Mouse (Mus musculus) 416B (cell line): ENCODE measurements around the gene Evi5.

Experiments
- DNase-seq: peaks from one replicate; pipeline ENCODE4 v3.0.0; 2011; ENCODE audit warnings: low read depth

Evi5 gene

GRCm38 (mm10) chr5:107874561-107875260 lies at the start of gene Evi5:
Gene Evi5, minus strand, starts transcription at chr5:107875107.
- peak; percentile 54 for DNase-seq

GRCm38 (mm10) chr5:107924564-107924963 lies 49.7 kb upstream of the Evi5 start:
- no peak for DNase-seq

- DNase-seq, result peak; percentile 87
Observed at GRCm38 (mm10) chr5:107922836-107923235, 47.9 kb upstream of the Evi5 start.

GRCm38 (mm10) chr5:107921400-107922252 lies 46.7 kb upstream of the Evi5 start:
- peak; percentile 95 for DNase-seq

DNA sequence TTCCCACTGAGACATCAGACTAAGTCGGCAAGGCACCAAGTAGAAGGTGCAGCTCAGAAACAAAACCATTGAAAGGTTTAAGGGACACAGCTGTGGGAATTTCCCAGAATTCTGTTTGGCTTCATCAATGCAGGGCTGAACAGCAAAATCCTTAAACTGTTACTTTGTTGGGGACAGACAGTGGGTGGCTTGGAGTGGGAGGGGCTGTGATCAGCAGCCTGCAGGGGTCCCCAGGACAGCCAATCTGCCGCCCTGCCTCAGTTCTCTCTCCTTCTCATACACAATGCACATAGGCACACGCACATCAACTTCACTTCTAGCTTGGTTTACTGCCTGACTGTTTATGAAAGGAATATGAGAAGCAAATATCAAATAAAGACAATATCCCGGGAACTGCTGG lies 40.4 kb upstream of the Evi5 start:
- DNase-seq, result no peak

GRCm38 (mm10) chr5:107911012-107911411 lies 36.1 kb upstream of the Evi5 start:
- DNase-seq, result no peak

DNA sequence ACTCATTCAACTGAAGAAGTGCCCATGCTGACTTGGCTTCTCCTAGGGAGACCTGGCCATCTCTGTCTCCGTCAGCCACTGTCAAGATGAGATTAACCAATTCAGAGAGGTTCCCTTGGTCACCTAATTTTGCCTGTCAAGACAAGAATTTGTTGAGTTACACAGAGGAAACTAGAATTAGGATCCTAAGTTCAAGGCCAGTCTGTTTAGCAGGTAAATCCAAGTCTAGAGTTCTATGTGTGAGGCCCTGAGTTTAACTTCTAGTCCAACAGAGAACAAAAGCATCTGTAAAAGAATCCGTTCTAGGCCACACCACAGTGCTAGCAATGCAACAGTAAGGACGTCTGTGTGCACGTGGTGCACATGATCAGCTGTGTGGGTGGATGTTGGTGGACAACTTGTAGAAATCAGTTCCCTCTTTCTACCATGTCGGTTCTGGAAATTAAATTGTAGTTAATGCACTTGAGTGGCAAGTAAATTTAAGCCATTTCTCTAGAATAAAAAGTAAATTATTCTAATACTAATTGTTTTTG lies 35.2 kb upstream of the Evi5 start:
- no peak for DNase-seq

- DNase-seq, result no peak
Observed at GRCm38 (mm10) chr5:107909668-107910067, 34.8 kb upstream of the Evi5 start.

GRCm38 (mm10) chr5:107908514-107909110 lies 33.7 kb upstream of the Evi5 start:
- DNase-seq, result no peak

DNA sequence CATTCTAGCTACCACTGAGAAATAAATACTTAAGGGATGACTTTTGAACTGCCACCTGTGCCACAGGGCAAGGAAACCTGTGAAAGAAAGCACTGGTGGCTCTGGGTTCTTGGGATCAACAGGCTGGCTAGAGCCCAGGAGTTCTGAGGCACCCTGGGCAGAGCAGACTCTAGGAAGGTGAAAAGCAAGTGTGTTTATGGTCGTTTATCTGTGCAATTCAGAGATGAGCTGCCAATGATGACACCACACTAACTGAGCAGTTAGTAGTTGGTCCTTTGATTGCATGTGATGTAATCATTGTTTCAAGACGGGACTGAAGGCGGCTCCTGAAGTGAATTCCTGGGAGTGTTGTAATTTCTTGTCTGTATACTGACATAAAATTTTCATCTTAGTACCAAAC lies 29.4 kb upstream of the Evi5 start:
- DNase-seq, result no peak

DNA sequence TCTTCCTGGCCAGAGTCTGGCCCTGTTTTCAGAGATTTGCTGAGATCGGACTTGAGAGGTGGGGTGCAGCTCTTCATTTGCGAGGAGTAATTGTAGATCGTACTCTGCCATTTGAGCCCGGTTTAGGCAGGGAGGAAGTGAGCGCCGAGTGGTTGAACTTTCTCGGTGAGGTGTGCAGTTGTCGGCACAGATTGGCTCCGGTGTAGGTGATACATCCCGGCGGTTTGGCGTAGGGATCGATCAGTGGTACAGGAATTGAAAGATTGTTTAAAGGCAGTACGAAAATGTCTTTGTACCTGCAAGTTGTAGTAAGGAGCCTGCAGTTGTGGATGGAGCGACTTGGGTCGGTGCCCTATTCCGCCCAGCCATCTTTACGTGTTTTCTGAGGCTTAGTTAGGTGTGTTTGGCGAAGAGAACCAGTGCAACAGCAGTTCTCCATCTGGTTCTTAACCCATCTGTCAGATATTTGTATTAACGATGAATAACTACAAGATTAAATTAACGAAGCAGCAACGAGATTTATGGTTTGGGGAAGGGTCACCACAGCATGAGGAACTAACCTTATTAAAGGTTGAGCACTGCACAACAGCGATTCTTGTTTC lies 26.2 kb upstream of the Evi5 start:
- peak; percentile 56 for DNase-seq

GRCm38 (mm10) chr5:107900206-107901013 lies 25.5 kb upstream of the Evi5 start, which contains the start of gene Rpl5:
Gene Rpl5, plus strand, starts transcription at chr5:107900502.
- peak; percentile 97 for DNase-seq

GRCm38 (mm10) chr5:107896265-107896664 lies 21.4 kb upstream of the Evi5 start:
- DNase-seq, result no peak

- DNase-seq, result no peak
Observed at GRCm38 (mm10) chr5:107894676-107895075, 19.8 kb upstream of the Evi5 start.

- peak; percentile 58 for DNase-seq
Observed at GRCm38 (mm10) chr5:107891515-107891914, 16.6 kb upstream of the Evi5 start.

GRCm38 (mm10) chr5:107889994-107890888 lies 15.3 kb upstream of the Evi5 start:
- DNase-seq, result no peak

DNA sequence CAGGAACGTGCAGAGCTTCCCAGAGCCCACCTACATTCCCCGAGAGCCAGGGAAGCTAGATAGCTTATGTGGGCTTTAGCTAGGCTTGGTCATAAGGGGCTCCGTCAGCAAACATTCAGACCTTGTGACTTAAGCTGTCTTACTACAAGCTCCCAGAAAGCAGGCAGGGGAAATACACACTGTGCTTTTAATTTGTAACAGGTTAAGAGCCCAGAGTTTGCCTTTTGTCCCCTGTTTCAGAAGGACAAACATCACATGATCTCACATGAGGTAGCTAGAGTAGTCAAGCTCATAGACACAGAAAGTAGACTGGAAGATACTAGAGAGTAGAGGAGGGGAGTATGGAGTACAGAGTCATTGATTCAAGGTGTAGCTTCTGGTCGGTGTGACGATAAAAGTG lies 5.8 kb upstream of the Evi5 start:
- DNase-seq, result no peak

- DNase-seq, result no peak
Observed at GRCm38 (mm10) chr5:107877053-107877452, 2.1 kb upstream of the Evi5 start.

DNA sequence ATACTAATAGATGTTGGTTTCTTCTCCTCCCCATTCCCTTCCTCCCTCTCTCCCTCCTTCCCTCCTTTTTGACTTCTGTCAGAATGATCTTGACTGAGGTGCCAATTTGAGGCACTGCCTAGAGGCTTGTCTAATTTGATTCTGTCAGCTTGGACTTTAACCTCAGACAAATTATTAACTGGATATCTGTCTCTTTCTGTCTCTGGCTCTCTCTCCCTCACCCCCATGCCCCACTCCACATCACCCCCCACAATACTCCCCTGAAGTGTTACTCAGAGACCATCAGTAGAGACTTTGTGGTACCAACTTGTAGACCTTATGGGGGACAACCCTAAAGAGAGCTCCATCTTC lies 329 bp upstream of the Evi5 start:
- DNase-seq, result no peak

GRCm38 (mm10) chr5:107873886-107874302 lies 1.0 kb downstream of the Evi5 start:
- no peak for DNase-seq
